ENCODE assay signal across 9 mouse cellular contexts in genomic region chr11:117117791-117118190, GRCm38 (mm10). TPM values are rescaled to one million over a fixed set of nuclear protein-coding genes. Genes with fewer than 3 reads are reported as not detected.
DNase-seq lines count a peak whose midpoint lies in the region; ATAC-seq lines count a peak whose summit lies in the region.
"Had no signal": no experiment of that assay in that cellular context is flagged by ENCODE, and none has a peak within 500 bp of the region (broad histone marks: within the 10 kb centered on the region; RNA-seq: fewer than 3 reads in every experiment).

No protein-coding gene starts in this region.

- WGBS in heart, embryonic 15.5 days, result 74% methylated on average over 7 of the region's 7 CpGs
- 70% methylated on average over 7 of the region's 7 CpGs for WGBS in lung, embryonic 15.5 days
- WGBS in forebrain, embryonic 15.5 days, result 91% methylated on average over 7 of the region's 7 CpGs
- 97% methylated on average over 7 of the region's 7 CpGs for WGBS in macrophage (ENCODE audit: missing documents)

- H3K36me3 ChIP-seq in heart, embryonic 15.5 days, result peaks cover 3% of the 10 kb centered on the region; the same call in 1 of the 2 replicates
- 0 out of 2 replicates have a peak, but pooled peaks cover 6% of the 10 kb centered on the region for H3K36me3 ChIP-seq in lung, embryonic 15.5 days
- H3K36me3 ChIP-seq in forebrain, embryonic 15.5 days, result 0 out of 2 replicates have a peak, but pooled peaks cover 5% of the 10 kb centered on the region
- peaks cover 37% of the 10 kb centered on the region for H3K36me3 ChIP-seq in macrophage (ENCODE audit: inconsistent target)

- H3K4me1 ChIP-seq in heart, embryonic 15.5 days (replicated peaks), result peaks cover 76% of the 10 kb centered on the region
- H3K4me1 ChIP-seq in lung, embryonic 15.5 days, result peaks cover 75% of the 10 kb centered on the region
- H3K4me1 ChIP-seq in forebrain, embryonic 15.5 days, result peaks cover 69% of the 10 kb centered on the region

- ATAC-seq in heart, embryonic 15.5 days (replicated peaks; ENCODE audit: insufficient number of reproducible peaks, insufficient read depth, low FRiP score, low read depth), result no peak
- no peak for ATAC-seq in lung, embryonic 15.5 days (ENCODE audit: borderline replicate concordance, extremely low read depth, low FRiP score, low TSS enrichment)
- no peak for ATAC-seq in forebrain, embryonic 15.5 days (replicated peaks)

- H3K4me2 ChIP-seq in heart, embryonic 15.5 days, result peak overlapping the region; percentile 79; the same call in 1 of the 2 replicates
- peak overlapping the region; percentile 65 for H3K4me2 ChIP-seq in lung, embryonic 15.5 days
- peak overlapping the region; percentile 67; the same call in 1 of the 2 replicates for H3K4me2 ChIP-seq in forebrain, embryonic 15.5 days (replicated peaks)

- no peaks in the 10 kb centered on the region for H3K27me3 ChIP-seq in heart, embryonic 15.5 days
- H3K27me3 ChIP-seq in lung, embryonic 15.5 days, result no peaks in the 10 kb centered on the region
- no peaks in the 10 kb centered on the region for H3K27me3 ChIP-seq in forebrain, embryonic 15.5 days

- intact Hi-C loops in heart, postnatal 25 days (cut with DNase I), result loop anchor here (2.0 to 5.0 kb wide), 2 partner anchors 17 to 35 kb away; no protein-coding TSS in a partner anchor

- peak overlapping the region; percentile 87; the same call in 1 of the 2 replicates for H3K27ac ChIP-seq in heart, embryonic 15.5 days
- peak overlapping the region; percentile 94 for H3K27ac ChIP-seq in lung, embryonic 15.5 days
- H3K27ac ChIP-seq in forebrain, embryonic 15.5 days (replicated peaks), result no peak overlapping the region
- peak overlapping the region; percentile 98 for H3K27ac ChIP-seq in macrophage

- DNase-seq in heart, postnatal 25 days (ENCODE audit: low spot score), result no peak
- no peak for DNase-seq in lung, postnatal 4 days
- DNase-seq in retina, postnatal 1 day, result no peak
- DNase-seq in adrenal gland, postnatal 14 days, result no peak
- DNase-seq: layer of hippocampus, postnatal 36 days had no signal

- H3K79me2 ChIP-seq in macrophage (ENCODE audit: inconsistent target), result peaks cover 83% of the 10 kb centered on the region

- H3K4me3 ChIP-seq in heart, embryonic 15.5 days, result no peak overlapping the region
- H3K4me3 ChIP-seq in lung, embryonic 15.5 days, result no peak overlapping the region
- H3K4me3 ChIP-seq in forebrain, embryonic 15.5 days, result no peak overlapping the region
- H3K4me3 ChIP-seq in macrophage (ENCODE audit: inconsistent target), result no peak overlapping the region

- no peaks in the 10 kb centered on the region for H3K9me3 ChIP-seq in heart, embryonic 15.5 days (replicated peaks)
- H3K9me3 ChIP-seq in lung, embryonic 15.5 days, result no peaks in the 10 kb centered on the region
- H3K9me3 ChIP-seq in forebrain, embryonic 15.5 days, result no peaks in the 10 kb centered on the region

- H3K9ac ChIP-seq in heart, embryonic 15.5 days, result 0 out of 2 replicates have a peak overlapping the region, but pooled peaks have one; percentile 8
- no peak overlapping the region for H3K9ac ChIP-seq in lung, embryonic 15.5 days
- H3K9ac ChIP-seq in forebrain, embryonic 15.5 days (replicated peaks), result no peak overlapping the region

RNA-seq across cellular contexts. Expression of gene Sec14l1, which starts 2.8 kb away (rescaled TPM):
- 42.1 and 48.8 TPM in 2 replicates for polyA plus RNA-seq in heart, embryonic 15.5 days (2015; fragmentation: Nextera tagmentation; extraction: Ambion mirVana)
- total RNA-seq in heart, postnatal 25 days (2021), result 10 to 100 TPM; 71.7 to 74.1 TPM
- polyA plus RNA-seq in lung, embryonic 15.5 days (2015; fragmentation: Nextera tagmentation; extraction: Ambion mirVana), result 68.9 and 73.9 TPM in 2 replicates
- polyA plus RNA-seq in forebrain, embryonic 15.5 days (2015; fragmentation: Nextera tagmentation; extraction: Ambion mirVana), result 69.4 and 76.8 TPM in 2 replicates
- total RNA-seq in macrophage (2018; cell fraction: chromatin; rRNA removed), result 100 to 1,000 TPM in 16 of 26 experiments, 10 to 100 TPM in 10; 25.1 to 225 (median 124) TPM
- total RNA-seq in macrophage (2018; cell fraction: cytosol; rRNA removed), result 100 to 1,000 TPM in 18 of 26 experiments, 10 to 100 TPM in 8; 50.1 to 156 (median 113) TPM
- 100 to 1,000 TPM in 13 of 26 experiments, 10 to 100 TPM in 13; 32.0 to 183 (median 99.2) TPM for total RNA-seq in macrophage (2018; cell fraction: nucleus; rRNA removed)
- 81.5 to 112 TPM (median 87.8 TPM) in 3 replicates for polyA plus RNA-seq in macrophage (2018)
- 119 TPM in 2 replicates for total RNA-seq in adrenal gland, postnatal 14 days (2021)
